Mouse (Mus musculus) lung, embryonic 16.5 days (tissue): ENCODE data around the gene Il10rb. TPM values are rescaled to one million over a fixed set of nuclear protein-coding genes. Genes with fewer than 3 reads are reported as not detected.
A peak's percentile ranks its signal among the peaks of the same experiment; 100 is the strongest.

Experiments used
- ATAC-seq: fragments of 200-750 bp; cut with Nextera tagmentation; 2 replicates; pipeline ENCODE4 v1.8.0; 2017; ENCODE audit warnings: low read depth, mild to moderate bottlenecking, moderate library complexity
- H3K27ac ChIP-seq: fragments of 300-500 bp; sonication (generic); 2 replicates; pipeline ENCODE4 v1.5.1; 2014; ENCODE audit warnings: mild to moderate bottlenecking, control low read depth, low read length
- H3K27me3 ChIP-seq: fragments of 300-500 bp; sonication (generic); 2 replicates; pipeline ENCODE4 v1.6.1; 2014; ENCODE audit warnings: low read depth, low read length, mixed read lengths; ENCODE audit not compliant: control insufficient read depth, insufficient read depth
- H3K36me3 ChIP-seq: fragments of 300-500 bp; sonication (generic); 2 replicates; pipeline ENCODE4 v1.6.1; 2014; ENCODE audit warnings: low read length; ENCODE audit not compliant: control insufficient read depth, insufficient read depth
- H3K4me1 ChIP-seq: fragments of 300-500 bp; sonication (generic); replicated peaks from 2 replicates; pipeline ENCODE4 v1.6.1; 2014; ENCODE audit warnings: low read length, mixed read lengths; ENCODE audit not compliant: control insufficient read depth, insufficient read depth
- H3K4me2 ChIP-seq: fragments of 300-500 bp; sonication (generic); 2 replicates; pipeline ENCODE4 v1.6.1; 2014; ENCODE audit warnings: low read depth, low read length, control low read depth
- H3K4me3 ChIP-seq: fragments of 300-500 bp; sonication (generic); 2 replicates; pipeline ENCODE4 v1.5.1; 2014; ENCODE audit warnings: mild to moderate bottlenecking, low read length, control low read depth
- H3K9ac ChIP-seq: fragments of 300-500 bp; sonication (generic); 2 replicates; pipeline ENCODE4 v1.6.1; 2014; ENCODE audit warnings: low read length, control low read depth
- H3K9me3 ChIP-seq: fragments of 300-500 bp; sonication (generic); 2 replicates; pipeline ENCODE4 v1.6.1; 2016; ENCODE audit warnings: low read length; ENCODE audit not compliant: control insufficient read depth
- WGBS: fragments of 180-500 bp; shearing (Covaris S2); extraction: QIAGEN DNeasy Blood & Tissue Kit; methylation state at CpG from one replicate; pipeline ENCODE4 v1.1.7; 2014; 5-methylcytosine and 5-hydroxymethylcytosine counted together
- polyA plus RNA-seq: library from polyadenylated mRNA; unstranded; fragments of >200 nt; fragmentation: Nextera tagmentation; extraction: Ambion mirVana; gene quantifications from 2 replicates; pipeline ENCODE4 v1.2.1, GENCODE M21; 2015

The Il10rb gene
- polyA plus RNA-seq, 1 experiment from 2014 or later, result 56.8 TPM

GRCm38 (mm10) chr16:91461066-91461638 is 55.2 kb downstream of the Il10rb start:
- no peaks in the 10 kb centered on the region for H3K36me3 ChIP-seq
- H3K4me3 ChIP-seq, result no peak overlapping the region; the same call in 1 of the 2 replicates
- H3K9ac ChIP-seq, result no peak overlapping the region
- peak overlapping the region; percentile 19 for H3K4me2 ChIP-seq
- peak overlapping the region; percentile 67 for H3K27ac ChIP-seq
- H3K4me1 ChIP-seq, result peaks cover 9% of the 10 kb centered on the region
- no peaks in the 10 kb centered on the region for H3K9me3 ChIP-seq
- no peaks in the 10 kb centered on the region for H3K27me3 ChIP-seq
- ATAC-seq, result no peak
- WGBS, result 59% methylated on average over 11 of the region's 11 CpGs

GRCm38 (mm10) chr16:91461773-91462181 is 55.8 kb downstream of the Il10rb start:
- no peaks in the 10 kb centered on the region for H3K9me3 ChIP-seq
- WGBS, result 43% methylated on average over 9 of the region's 9 CpGs
- no peak for ATAC-seq
- peaks cover 13% of the 10 kb centered on the region for H3K4me1 ChIP-seq
- no peaks in the 10 kb centered on the region for H3K27me3 ChIP-seq
- H3K4me3 ChIP-seq, result no peak overlapping the region
- H3K4me2 ChIP-seq, result no peak overlapping the region
- no peak overlapping the region for H3K9ac ChIP-seq
- H3K27ac ChIP-seq, result peak overlapping the region; percentile 34
- no peaks in the 10 kb centered on the region for H3K36me3 ChIP-seq

- 67% methylated on average over 3 of the region's 3 CpGs for WGBS
- Histone ChIP-seq H3K4me1 (peaks cover 15% of the 10 kb centered on the region), H3K27me3 (no peaks in the 10 kb centered on the region), H3K9ac (no peak overlapping the region), H3K4me2 (no peak overlapping the region), H3K4me3 (no peak overlapping the region), H3K36me3 (no peaks in the 10 kb centered on the region), H3K27ac (no peak overlapping the region), H3K9me3 (no peaks in the 10 kb centered on the region)
- no peak for ATAC-seq
These were observed 56.7 kb downstream of the Il10rb start for GRCm38 (mm10) chr16:91462644-91463043.

- H3K4me3 ChIP-seq, result no peak overlapping the region
- H3K4me1 ChIP-seq, result peaks cover 15% of the 10 kb centered on the region
- no peaks in the 10 kb centered on the region for H3K36me3 ChIP-seq
- no peak overlapping the region for H3K27ac ChIP-seq
- no peak for ATAC-seq
- 75% methylated on average over 2 of the region's 2 CpGs for WGBS
- H3K9me3 ChIP-seq, result no peaks in the 10 kb centered on the region
- H3K4me2 ChIP-seq, result no peak overlapping the region
- no peak overlapping the region for H3K9ac ChIP-seq
- H3K27me3 ChIP-seq, result no peaks in the 10 kb centered on the region
These were observed 57.4 kb downstream of the Il10rb start for GRCm38 (mm10) chr16:91463400-91463799.

- no peaks in the 10 kb centered on the region for H3K36me3 ChIP-seq
- no peaks in the 10 kb centered on the region for H3K9me3 ChIP-seq
- WGBS, result 81% methylated on average over 4 of the region's 4 CpGs
- H3K4me3 ChIP-seq, result peak overlapping the region; percentile 72
- no peak for ATAC-seq
- peak overlapping the region; percentile 95 for H3K4me2 ChIP-seq
- peak overlapping the region; percentile 89 for H3K27ac ChIP-seq
- H3K4me1 ChIP-seq, result peaks cover 15% of the 10 kb centered on the region
- H3K9ac ChIP-seq, result peak overlapping the region; percentile 71
- no peaks in the 10 kb centered on the region for H3K27me3 ChIP-seq
These were observed 58.0 kb downstream of the Il10rb start for GRCm38 (mm10) chr16:91463836-91464400.

GRCm38 (mm10) chr16:91464594-91465504 is 58.9 kb downstream of the Il10rb start:
- Histone ChIP-seq H3K27me3 (no peaks in the 10 kb centered on the region), H3K9me3 (no peaks in the 10 kb centered on the region), H3K4me2 (peak overlapping the region; percentile 95), H3K36me3 (no peaks in the 10 kb centered on the region), H3K4me3 (peak overlapping the region; percentile 72), H3K27ac (peak overlapping the region; percentile 89), H3K4me1 (peaks cover 15% of the 10 kb centered on the region), H3K9ac (peak overlapping the region; percentile 80)
- WGBS, result 3% methylated on average over 44 of the region's 44 CpGs
- ATAC-seq, result peak; percentile 97

GRCm38 (mm10) chr16:91465505-91466240 is 59.7 kb downstream of the Il10rb start:
- no peak for ATAC-seq
- Histone ChIP-seq H3K27ac (no peak overlapping the region), H3K9ac (peak overlapping the region; percentile 80), H3K4me1 (peaks cover 15% of the 10 kb centered on the region), H3K4me3 (peak overlapping the region; percentile 72), H3K4me2 (peak overlapping the region; percentile 95), H3K36me3 (no peaks in the 10 kb centered on the region), H3K9me3 (no peaks in the 10 kb centered on the region), H3K27me3 (no peaks in the 10 kb centered on the region)
- 43% methylated on average over 13 of the region's 13 CpGs for WGBS

- no peaks in the 10 kb centered on the region for H3K9me3 ChIP-seq
- H3K27me3 ChIP-seq, result no peaks in the 10 kb centered on the region
- 59% methylated on average over 6 of the region's 6 CpGs for WGBS
- H3K9ac ChIP-seq, result no peak overlapping the region
- ATAC-seq, result 0 out of 2 replicates have a peak, but pooled peaks have one; percentile 29
- H3K4me1 ChIP-seq, result peaks cover 15% of the 10 kb centered on the region
- peak overlapping the region; percentile 95 for H3K4me2 ChIP-seq
- H3K4me3 ChIP-seq, result no peak overlapping the region
- no peaks in the 10 kb centered on the region for H3K36me3 ChIP-seq
- peak overlapping the region; percentile 63; the same call in 1 of the 2 replicates for H3K27ac ChIP-seq
These were observed 60.6 kb downstream of the Il10rb start for GRCm38 (mm10) chr16:91466566-91466965.
